Mouse (Mus musculus) frontal cortex, postnatal 25 days (tissue): ENCODE data around the gene Plcz1.

Source experiments
- DNase-seq, 2 experiments: peaks; one replicate each; pipeline ENCODE4 v3.0.0; 2022; ENCODE audit warnings: low spot score in 2 of 2

The Plcz1 gene

GRCm38 (mm10) chr6:139947106-139947879, 94.0 kb downstream of the Plcz1 start:
- DNase-seq = no peak
